ENCODE assay signal across 9 mouse cellular contexts in the genomic region with DNA sequence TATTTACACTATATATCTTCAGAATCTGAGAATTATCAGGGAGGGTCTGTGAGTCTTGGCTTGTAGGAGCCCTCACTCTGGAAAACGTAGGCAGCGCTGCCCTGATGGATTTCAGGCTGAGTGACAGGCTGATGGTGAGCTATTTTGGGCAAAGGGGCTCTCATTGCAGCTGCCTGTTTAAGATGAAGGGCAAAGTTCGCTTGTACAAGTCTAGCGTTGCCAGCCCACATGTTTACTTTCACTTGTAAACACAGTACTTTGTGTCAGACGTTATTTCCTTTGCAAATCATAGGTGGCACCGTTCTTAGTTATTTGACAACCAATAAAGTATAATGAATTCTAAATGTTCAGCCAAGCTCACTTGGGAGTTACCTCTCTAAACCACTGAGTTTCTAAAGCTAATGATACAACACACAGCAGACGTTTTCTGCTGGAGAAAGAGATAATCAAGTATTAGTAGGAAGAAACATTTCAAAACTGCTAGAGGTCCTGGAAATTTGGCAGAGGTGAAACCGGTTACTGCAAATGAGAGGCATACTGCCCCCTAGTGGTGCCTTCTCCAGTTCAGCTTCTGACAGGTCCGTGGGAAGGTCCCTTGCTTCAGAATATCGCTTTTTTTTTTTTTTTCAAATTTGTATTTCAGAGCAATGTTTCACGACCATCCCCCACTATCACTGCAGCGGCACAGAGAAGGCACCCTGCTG. TPM values are rescaled to one million over a fixed set of nuclear protein-coding genes. Genes with fewer than 3 reads are reported as not detected.
DNase-seq lines count a peak whose midpoint lies in the region; ATAC-seq and TF ChIP-seq lines count a peak whose summit lies in the region.
"Had no signal": no experiment of that assay in that cellular context is flagged by ENCODE, and none has a peak within 500 bp of the region (broad histone marks: within the 10 kb centered on the region; RNA-seq: fewer than 3 reads in every experiment).

No protein-coding gene starts in this region.

- DNase-seq in CH12.LX (ENCODE audit: extremely low read depth) = peak; percentile 98
- peak; percentile 28 for DNase-seq in brain, embryonic 18.5 days (ENCODE audit: low read depth, low spot score)
- DNase-seq in fat pad, adult 2 months (ENCODE audit: extremely low read depth, low read depth, low spot score) = peak; percentile 46
- peak; percentile 96 for DNase-seq in kidney, postnatal 10 days
- peak; percentile 62 for DNase-seq in liver, embryonic 13.5 days
- peak; percentile 48 to 66 for DNase-seq in thymus, adult 18-20 months

- H3K27ac ChIP-seq in CH12.LX (ENCODE audit: insufficient read depth, low read depth) = no peak overlapping the region
- H3K27ac ChIP-seq in heart, embryonic 12.5 days (ENCODE audit: poor library complexity, severe bottlenecking) = peak overlapping the region; percentile 82
- no peak overlapping the region for H3K27ac ChIP-seq in liver, embryonic 13.5 days
- H3K27ac ChIP-seq in neural tube, embryonic 15.5 days (replicated peaks) = no peak overlapping the region
- H3K27ac ChIP-seq: neural tube, embryonic 12.5 days had no signal

- peak; percentile 96 for TF ChIP-seq RAD21 in CH12.LX (IDR thresholded peaks at IDR 0.05; ENCODE audit: low read depth, low read length)

- TF ChIP-seq EP300 in CH12.LX (IDR thresholded peaks at IDR 0.05; ENCODE audit: low read length) = peak; percentile 35; the same call in 1 of the 2 replicates

- H3K27me3 ChIP-seq in CH12.LX (replicated peaks) = peaks cover 2% of the 10 kb centered on the region
- H3K27me3 ChIP-seq in heart, embryonic 12.5 days (replicated peaks) = no peaks in the 10 kb centered on the region
- no peaks in the 10 kb centered on the region for H3K27me3 ChIP-seq in liver, embryonic 13.5 days
- H3K27me3 ChIP-seq in neural tube, embryonic 15.5 days (replicated peaks) = no peaks in the 10 kb centered on the region
- H3K27me3 ChIP-seq: neural tube, embryonic 12.5 days had no signal

- TF ChIP-seq POLR2A in CH12.LX (IDR thresholded peaks at IDR 0.05; ENCODE audit: low read depth, low read length) = no peak

- H3K36me3 ChIP-seq in CH12.LX (replicated peaks in 1 of 2; ENCODE audit: control insufficient read depth in 1 of 2, insufficient read depth in 1 of 2, low read length in 1 of 2) = no peaks in the 10 kb centered on the region
- H3K36me3 ChIP-seq in heart, embryonic 12.5 days = no peaks in the 10 kb centered on the region
- H3K36me3 ChIP-seq in liver, embryonic 13.5 days = no peaks in the 10 kb centered on the region
- H3K36me3 ChIP-seq in neural tube, embryonic 15.5 days = no peaks in the 10 kb centered on the region
- H3K36me3 ChIP-seq: neural tube, embryonic 12.5 days had no signal

- peak; percentile 97 to 98 for TF ChIP-seq CTCF in CH12.LX (conservative IDR thresholded peaks at IDR 0.05 in 1 of 2, IDR thresholded peaks at IDR 0.05 in 1 of 2; ENCODE audit: low read depth in 2 of 2, low read length in 2 of 2)

- no peaks in the 10 kb centered on the region for H3K79me2 ChIP-seq in CH12.LX (replicated peaks; ENCODE audit: control insufficient read depth, extremely low read depth, insufficient read depth, poor library complexity, severe bottlenecking)

- dilution Hi-C loops in CH12.LX (cut with MboI; ENCODE audit: extremely low pct_ligation_motif_present, extremely low pct_unique_long_range_greater_than_20kb, low sequenced_read_pairs) = no loop called here

- H3K4me3 ChIP-seq in CH12.LX (replicated peaks in 1 of 3; ENCODE audit: low read depth in 2 of 3, low read length in 2 of 3, poor library complexity in 1 of 3) = no peak overlapping the region
- peak overlapping the region; percentile 5; the same call in 1 of the 2 replicates for H3K4me3 ChIP-seq in heart, embryonic 12.5 days
- H3K4me3 ChIP-seq in liver, embryonic 13.5 days (replicated peaks) = no peak overlapping the region
- H3K4me3 ChIP-seq in neural tube, embryonic 15.5 days (replicated peaks) = no peak overlapping the region
- H3K4me3 ChIP-seq: neural tube, embryonic 12.5 days had no signal

- in situ Hi-C loops in CH12.LX (cut with MboI; ENCODE audit: low pct_ligation_motif_present, low pct_unique_long_range_greater_than_20kb, low sequenced_read_pairs) = no loop called here

- H3K4me1 ChIP-seq in CH12.LX (ENCODE audit: control insufficient read depth in 1 of 2, insufficient read depth in 2 of 2) = peaks cover 0 to 7% of the 10 kb centered on the region in 2 experiments; a peak in 3 of 4 replicates
- H3K4me1 ChIP-seq in heart, embryonic 12.5 days (replicated peaks) = peaks cover 41% of the 10 kb centered on the region
- peaks cover 5% of the 10 kb centered on the region; the same call in 1 of the 2 replicates for H3K4me1 ChIP-seq in liver, embryonic 13.5 days (replicated peaks)
- H3K4me1 ChIP-seq in neural tube, embryonic 15.5 days = 0 out of 2 replicates have a peak, but pooled peaks cover 2% of the 10 kb centered on the region
- H3K4me1 ChIP-seq: neural tube, embryonic 12.5 days had no signal

- H3K9ac ChIP-seq in CH12.LX (ENCODE audit: insufficient read depth, low read depth) = no peak overlapping the region
- H3K9ac ChIP-seq in heart, embryonic 12.5 days = 0 out of 2 replicates have a peak overlapping the region, but pooled peaks have one; percentile 30
- H3K9ac ChIP-seq in liver, embryonic 13.5 days = no peak overlapping the region
- H3K9ac ChIP-seq in neural tube, embryonic 15.5 days (replicated peaks) = no peak overlapping the region
- H3K9ac ChIP-seq: neural tube, embryonic 12.5 days had no signal

- no peak; the same call in 1 of the 2 replicates for ATAC-seq in heart, embryonic 12.5 days (ENCODE audit: insufficient number of reproducible peaks, low FRiP score)
- ATAC-seq in liver, embryonic 13.5 days (ENCODE audit: low read depth) = peak; percentile 50; the same call in 1 of the 2 replicates
- ATAC-seq in neural tube, embryonic 15.5 days (ENCODE audit: low FRiP score) = 0 out of 2 replicates have a peak, but pooled peaks have one; percentile 45

- H3K4me2 ChIP-seq in CH12.LX (ENCODE audit: insufficient read depth, low read depth, poor library complexity, severe bottlenecking) = peak overlapping the region; percentile 97
- H3K4me2 ChIP-seq in heart, embryonic 12.5 days = peak overlapping the region; percentile 54
- peak overlapping the region; percentile 33 for H3K4me2 ChIP-seq in liver, embryonic 13.5 days
- no peak overlapping the region for H3K4me2 ChIP-seq in neural tube, embryonic 15.5 days
- H3K4me2 ChIP-seq: neural tube, embryonic 12.5 days had no signal

- H3K9me3 ChIP-seq in CH12.LX (replicated peaks; ENCODE audit: low read length) = no peaks in the 10 kb centered on the region
- no peaks in the 10 kb centered on the region for H3K9me3 ChIP-seq in heart, embryonic 12.5 days (replicated peaks)
- H3K9me3 ChIP-seq in liver, embryonic 13.5 days (replicated peaks) = no peaks in the 10 kb centered on the region
- no peaks in the 10 kb centered on the region for H3K9me3 ChIP-seq in neural tube, embryonic 15.5 days (replicated peaks)
- H3K9me3 ChIP-seq: neural tube, embryonic 12.5 days had no signal

- WGBS in heart, embryonic 12.5 days = 5% methylated on average over 12 of the region's 12 CpGs
- 6% methylated on average over 12 of the region's 12 CpGs for WGBS in liver, embryonic 13.5 days (ENCODE audit: insufficient replicate concordance)
- 17% methylated on average over 12 of the region's 12 CpGs for WGBS in neural tube, embryonic 15.5 days

TF ChIP-seq in CH12.LX, 34 proteins besides CTCF, POLR2A, EP300 and RAD21 (continues in another document):
- TF ChIP-seq BHLHE40 (IDR thresholded peaks at IDR 0.05; ENCODE audit: low read depth, low read length) = no peak
- no peak for TF ChIP-seq NRF1 (IDR thresholded peaks at IDR 0.05; ENCODE audit: low read depth, low read length)
- 0 out of 2 replicates have a peak, but pooled peaks have one; percentile 9 for TF ChIP-seq USF2 (conservative IDR thresholded peaks at IDR 0.05; ENCODE audit: low read depth, low read length)
- no peak for TF ChIP-seq USF1 (IDR thresholded peaks at IDR 0.05; ENCODE audit: low read depth, low read length)
- peak; percentile 23; the same call in 1 of the 2 replicates for TF ChIP-seq ETS1 (conservative IDR thresholded peaks at IDR 0.05; ENCODE audit: low read depth, low read length)
- peak; percentile 74 for TF ChIP-seq MYC (IDR thresholded peaks at IDR 0.05; ENCODE audit: low read depth, low read length)
- TF ChIP-seq MAZ (IDR thresholded peaks at IDR 0.05; ENCODE audit: low read depth, low read length) = 0 out of 2 replicates have a peak, but pooled peaks have one; percentile 30
- TF ChIP-seq JUND (conservative IDR thresholded peaks at IDR 0.05; ENCODE audit: low read depth, low read length) = peak; percentile 59
- peak; percentile 98 for TF ChIP-seq ZNF384 (IDR thresholded peaks at IDR 0.05; ENCODE audit: low read depth, low read length)
- peak; percentile 89 for TF ChIP-seq ZC3H11A (IDR thresholded peaks at IDR 0.05; ENCODE audit: low read depth, low read length)
- TF ChIP-seq KAT2A (IDR thresholded peaks at IDR 0.05; ENCODE audit: insufficient replicate concordance, low read length) = no peak
- TF ChIP-seq IRF4 (IDR thresholded peaks at IDR 0.05; ENCODE audit: low read depth, low read length) = peak; percentile 77
- no peak for TF ChIP-seq MXI1 (IDR thresholded peaks at IDR 0.05; ENCODE audit: low read depth, low read length)
- TF ChIP-seq SIN3A (IDR thresholded peaks at IDR 0.05; ENCODE audit: low read length) = peak; percentile 27
- TF ChIP-seq SMC3 (IDR thresholded peaks at IDR 0.05; ENCODE audit: low read depth, low read length) = peak; percentile 99
- 0 out of 2 replicates have a peak, but pooled peaks have one; percentile 43 for TF ChIP-seq CHD1 (IDR thresholded peaks at IDR 0.05; ENCODE audit: low read depth, low read length)
- no peak for TF ChIP-seq ZKSCAN1 (IDR thresholded peaks at IDR 0.05; ENCODE audit: borderline replicate concordance, low read depth, low read length)
- TF ChIP-seq UBTF (IDR thresholded peaks at IDR 0.05; ENCODE audit: low read depth, low read length) = no peak

RNA-seq across cellular contexts. Expression of gene Pdlim5, which starts 47.7 kb away (rescaled TPM):
- 20.7 and 22.0 TPM in 2 replicates for total RNA-seq in CH12.LX (2012; rRNA removed)
- 22.8 and 23.2 TPM in 2 replicates for total RNA-seq in CH12.LX (2014; rRNA removed)
- polyA plus RNA-seq in CH12.LX (2012; ENCODE audit: insufficient read length, low read depth) = 22.8 and 24.6 TPM in 2 replicates
- 218 and 224 TPM in 2 replicates for polyA plus RNA-seq in heart, embryonic 12.5 days (2016; fragmentation: Nextera tagmentation; extraction: Ambion mirVana)
- polyA plus RNA-seq in liver, embryonic 13.5 days (2015; fragmentation: Nextera tagmentation; extraction: Ambion mirVana) = 11.0 and 12.4 TPM in 2 replicates
- 17.4 and 21.3 TPM in 2 replicates for polyA plus RNA-seq in neural tube, embryonic 15.5 days (2015; fragmentation: Nextera tagmentation; extraction: Ambion mirVana)

RNA-seq across cellular contexts. Expression of gene Gbp5, which starts 50.6 kb away (rescaled TPM):
- 8.3 and 16.1 TPM in 2 replicates for total RNA-seq in CH12.LX (2012; rRNA removed)
- total RNA-seq in CH12.LX (2014; rRNA removed) = 1.3 and 1.8 TPM in 2 replicates
- polyA plus RNA-seq in CH12.LX (2012; ENCODE audit: insufficient read length, low read depth) = 4.7 and 4.8 TPM in 2 replicates
- polyA plus RNA-seq in heart, embryonic 12.5 days (2016; fragmentation: Nextera tagmentation; extraction: Ambion mirVana) = 0.06 and 0.09 TPM in 2 replicates
- polyA plus RNA-seq in liver, embryonic 13.5 days (2015; fragmentation: Nextera tagmentation; extraction: Ambion mirVana) = 0.03 and 0.09 TPM in 2 replicates
- polyA plus RNA-seq in neural tube, embryonic 15.5 days (2015; fragmentation: Nextera tagmentation; extraction: Ambion mirVana) = 0.35 and 0.37 TPM in 2 replicates
- polyA plus RNA-seq: neural tube, embryonic 12.5 days had no signal

Comparison
In these comparisons a context has a peak if more than half of its experiments do, and no peak if none do; other contexts are left out.
1. DNase-seq: peak in every context shown above with its lines; median percentile 98 in CH12.LX; 96 in kidney, postnatal 10 days; 62 in liver, embryonic 13.5 days; 57 in thymus, adult 18-20 months; 46 in fat pad, adult 2 months; 28 in brain, embryonic 18.5 days.